Mouse (Mus musculus) ES-Bruce4 (cell line): Measurements from ENCODE around the gene Cracr2b.

ENCODE experiments used
- CTCF ChIP-seq: IDR thresholded peaks from one replicate; pipeline ENCODE4 v1.8.1; 2011; ENCODE audit warnings: low read depth, low read length
- POLR2A ChIP-seq: IDR thresholded peaks from one replicate; pipeline ENCODE4 v1.8.1; 2011; ENCODE audit warnings: low read length; ENCODE audit not compliant: insufficient read depth

GRCm38 (mm10) chr7:141430585-141431240 lies 30.2 kb upstream of the Cracr2b start:
- no peak for TF ChIP-seq CTCF
- no peak for TF ChIP-seq POLR2A
